Mouse (Mus musculus): ENCODE results near the gene Gm28051.

DNA sequence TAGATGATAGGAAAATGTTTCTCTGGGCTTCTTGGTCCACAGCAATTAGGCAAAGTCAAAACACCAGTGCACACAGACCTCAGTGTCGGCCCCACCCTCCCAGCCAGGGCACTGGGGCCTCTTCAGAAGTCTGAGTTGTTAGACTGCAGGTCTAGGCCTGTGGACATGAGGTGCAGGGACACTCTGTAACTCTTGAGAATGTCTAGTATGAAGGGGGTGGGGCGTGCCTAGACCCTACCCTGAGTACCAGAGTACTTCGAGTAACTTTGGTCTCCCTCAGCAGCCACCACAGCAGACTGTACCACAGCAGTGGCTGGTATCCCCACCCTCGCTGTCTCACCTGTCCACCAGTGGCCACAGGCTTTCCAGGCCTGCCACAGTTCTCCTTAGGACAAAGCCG is 71.2 kb downstream of the Gm28051 start:
- TF ChIP-seq POLR2A (IDR thresholded peaks at IDR 0.05; ENCODE audit: control insufficient read depth in 1 of 2, insufficient read depth in 1 of 2, low read depth in 1 of 2, low read length in 2 of 2, poor library complexity in 1 of 2): no peak
- no peak for TF ChIP-seq CTCF (IDR thresholded peaks at IDR 0.05 in 2 of 3, conservative IDR thresholded peaks at IDR 0.05 in 1 of 3; ENCODE audit: control insufficient read depth in 1 of 3, insufficient read depth in 1 of 3, low read depth in 2 of 3, low read length in 3 of 3, poor library complexity in 1 of 3, severe bottlenecking in 1 of 3)
- no peak for TF ChIP-seq USF1 (IDR thresholded peaks at IDR 0.05; ENCODE audit: low read depth, low read length)
- no peak for TF ChIP-seq GATA1 (IDR thresholded peaks at IDR 0.05; ENCODE audit: low read depth, low read length)
- TF ChIP-seq ZMIZ1 (IDR thresholded peaks at IDR 0.05; ENCODE audit: low read depth, low read length): no peak
- TF ChIP-seq ZC3H11A (IDR thresholded peaks at IDR 0.05; ENCODE audit: low read depth, low read length): no peak
